Mouse (Mus musculus): ENCODE data around the gene Ccer1.

GRCm38 (mm10) chr10:97668656-97669055 lies 24.2 kb upstream of the Ccer1 start:
- TF ChIP-seq EP300 (IDR thresholded peaks at IDR 0.05; ENCODE audit: low read depth), result no peak
- TF ChIP-seq CTCF (IDR thresholded peaks at IDR 0.05; ENCODE audit: low read depth), result no peak

Measured in heart, postnatal 0 days (tissue).